Mouse (Mus musculus) neural tube, embryonic 13.5 days (tissue): ENCODE measurements at regions not wholly inside any gene's neighbourhood (a gene's known extent, or its start where the extent isn't known, plus 50 kb on each side); places are given as distances from the start of the nearest gene placed in this dataset.

Experiments used
- ATAC-seq: fragments of 200-750 bp; cut with Nextera tagmentation; 2 replicates; pipeline ENCODE4 v1.8.0; 2017; ENCODE audit warnings: low read depth, mild to moderate bottlenecking, moderate TSS enrichment, moderate library complexity
- H3K27ac ChIP-seq: fragments of 300-500 bp; sonication (generic); replicated peaks from 2 replicates; pipeline ENCODE4 v1.5.1; 2015; ENCODE audit warnings: moderate library complexity, mild to moderate bottlenecking, inconsistent platforms
- H3K27me3 ChIP-seq: fragments of 300-500 bp; sonication (generic); 2 replicates; pipeline ENCODE4 v1.6.1; 2015; ENCODE audit warnings: mild to moderate bottlenecking, inconsistent platforms
- H3K36me3 ChIP-seq: fragments of 300-500 bp; sonication (generic); 2 replicates; pipeline ENCODE4 v1.6.1; 2015; ENCODE audit warnings: mild to moderate bottlenecking, inconsistent platforms
- H3K4me1 ChIP-seq: fragments of 300-500 bp; sonication (generic); replicated peaks from 2 replicates; pipeline ENCODE4 v1.6.1; 2015; ENCODE audit warnings: inconsistent platforms
- H3K4me2 ChIP-seq: fragments of 300-500 bp; sonication (generic); 2 replicates; pipeline ENCODE4 v1.6.1; 2015; ENCODE audit warnings: inconsistent platforms, mild to moderate bottlenecking, moderate library complexity
- H3K4me3 ChIP-seq: fragments of 300-500 bp; sonication (generic); 2 replicates; pipeline ENCODE4 v1.5.1; 2015; ENCODE audit warnings: mild to moderate bottlenecking, inconsistent platforms
- H3K9ac ChIP-seq: fragments of 300-500 bp; sonication (generic); 2 replicates; pipeline ENCODE4 v1.6.1; 2015; ENCODE audit warnings: moderate library complexity, mild to moderate bottlenecking, inconsistent platforms
- H3K9me3 ChIP-seq: fragments of 300-500 bp; sonication (generic); 2 replicates; pipeline ENCODE4 v1.6.1; 2016; ENCODE audit warnings: inconsistent platforms
- WGBS: fragments of 180-500 bp; shearing (Covaris S2); methylation state at CpG from one replicate; pipeline ENCODE4 v1.1.7; 2015; 5-methylcytosine and 5-hydroxymethylcytosine counted together

DNA sequence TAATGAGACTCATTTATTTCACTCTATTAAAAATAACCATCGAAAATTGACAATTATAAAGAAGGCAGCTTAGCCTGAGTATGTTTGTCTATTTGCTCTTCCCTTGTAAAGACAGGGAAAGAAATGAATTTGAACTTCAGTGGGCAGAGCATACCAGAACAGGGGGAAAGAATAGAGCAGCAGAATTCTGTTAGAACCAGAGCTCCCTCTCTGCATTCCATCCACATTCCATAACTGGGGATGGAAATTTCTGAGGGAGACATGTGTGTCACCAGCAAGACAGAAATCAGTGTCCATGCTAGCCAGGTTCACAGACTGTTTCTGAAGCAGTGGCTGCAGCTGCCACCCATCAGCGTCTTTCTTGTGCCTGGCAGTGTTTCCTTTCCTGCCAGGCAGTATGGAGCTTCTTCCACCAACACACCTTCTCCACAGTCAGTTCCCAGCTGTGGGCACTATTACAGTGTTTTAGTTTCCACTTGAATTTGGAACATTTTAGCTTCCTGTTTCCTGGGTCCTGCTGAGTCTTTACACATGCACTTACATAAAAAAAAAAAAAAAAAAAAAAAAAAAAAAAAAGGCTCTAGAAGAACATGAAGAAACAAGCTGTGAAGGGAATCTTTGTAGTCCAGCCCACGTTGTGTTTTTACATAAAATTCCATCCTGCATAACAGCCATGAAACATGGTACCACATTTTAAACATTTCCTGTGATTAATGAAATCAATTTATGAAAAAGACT, 365.7 kb downstream of the Jrkl start:
- no peak for ATAC-seq
- Histone ChIP-seq H3K9me3 (no peaks in the 10 kb centered on the region), H3K4me2 (no peak overlapping the region), H3K36me3 (no peaks in the 10 kb centered on the region), H3K4me1 (no peaks in the 10 kb centered on the region), H3K27me3 (no peaks in the 10 kb centered on the region), H3K9ac (no peak overlapping the region), H3K4me3 (no peak overlapping the region), H3K27ac (no peak overlapping the region)
- 63% methylated on average over 3 of the region's 3 CpGs for WGBS

- no peaks in the 10 kb centered on the region for H3K9me3 ChIP-seq
- H3K27me3 ChIP-seq = no peaks in the 10 kb centered on the region
- 68% methylated on average over 1 of the region's 1 CpGs for WGBS
- H3K27ac ChIP-seq = no peak overlapping the region
- H3K4me2 ChIP-seq = no peak overlapping the region
- no peak for ATAC-seq
- H3K4me1 ChIP-seq = no peaks in the 10 kb centered on the region
- no peak overlapping the region for H3K9ac ChIP-seq
- no peaks in the 10 kb centered on the region for H3K36me3 ChIP-seq
- H3K4me3 ChIP-seq = no peak overlapping the region
Measured at GRCm38 (mm10) chr9:12876496-12876895, 369.1 kb downstream of the Jrkl start.

DNA sequence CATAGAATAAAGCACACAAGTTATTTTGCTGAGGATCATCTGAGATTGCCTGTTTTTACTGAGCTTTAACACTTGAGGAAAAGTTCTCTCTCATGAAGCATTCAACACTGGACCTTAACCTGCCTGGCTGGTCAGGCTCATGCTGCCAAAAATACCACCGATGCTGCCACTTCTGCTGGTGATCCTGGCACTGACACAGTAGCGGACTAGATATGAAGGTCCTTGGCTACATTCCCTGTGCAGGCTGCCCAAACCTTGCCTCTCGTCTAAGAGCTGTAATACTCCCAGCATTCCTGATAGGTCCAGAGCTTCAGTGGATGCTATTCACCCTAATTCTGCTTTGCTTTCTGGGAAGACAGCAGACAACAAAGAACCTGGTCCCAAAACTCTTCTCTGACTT, 374.7 kb downstream of the Jrkl start:
- H3K9me3 ChIP-seq = no peaks in the 10 kb centered on the region
- H3K9ac ChIP-seq = no peak overlapping the region
- ATAC-seq = no peak
- no peak overlapping the region for H3K4me2 ChIP-seq
- H3K27me3 ChIP-seq = no peaks in the 10 kb centered on the region
- no peak overlapping the region for H3K4me3 ChIP-seq
- 90% methylated on average over 3 of the region's 3 CpGs for WGBS
- H3K4me1 ChIP-seq = no peaks in the 10 kb centered on the region
- no peaks in the 10 kb centered on the region for H3K36me3 ChIP-seq
- H3K27ac ChIP-seq = no peak overlapping the region
